Mouse (Mus musculus): ENCODE results near the gene 2300002M23Rik. TPM values are rescaled to one million over a fixed set of nuclear protein-coding genes. Genes with fewer than 3 reads are reported as not detected.

2300002M23Rik gene
- total RNA-seq, 2 experiments from 2014 or later: not detected

DNA sequence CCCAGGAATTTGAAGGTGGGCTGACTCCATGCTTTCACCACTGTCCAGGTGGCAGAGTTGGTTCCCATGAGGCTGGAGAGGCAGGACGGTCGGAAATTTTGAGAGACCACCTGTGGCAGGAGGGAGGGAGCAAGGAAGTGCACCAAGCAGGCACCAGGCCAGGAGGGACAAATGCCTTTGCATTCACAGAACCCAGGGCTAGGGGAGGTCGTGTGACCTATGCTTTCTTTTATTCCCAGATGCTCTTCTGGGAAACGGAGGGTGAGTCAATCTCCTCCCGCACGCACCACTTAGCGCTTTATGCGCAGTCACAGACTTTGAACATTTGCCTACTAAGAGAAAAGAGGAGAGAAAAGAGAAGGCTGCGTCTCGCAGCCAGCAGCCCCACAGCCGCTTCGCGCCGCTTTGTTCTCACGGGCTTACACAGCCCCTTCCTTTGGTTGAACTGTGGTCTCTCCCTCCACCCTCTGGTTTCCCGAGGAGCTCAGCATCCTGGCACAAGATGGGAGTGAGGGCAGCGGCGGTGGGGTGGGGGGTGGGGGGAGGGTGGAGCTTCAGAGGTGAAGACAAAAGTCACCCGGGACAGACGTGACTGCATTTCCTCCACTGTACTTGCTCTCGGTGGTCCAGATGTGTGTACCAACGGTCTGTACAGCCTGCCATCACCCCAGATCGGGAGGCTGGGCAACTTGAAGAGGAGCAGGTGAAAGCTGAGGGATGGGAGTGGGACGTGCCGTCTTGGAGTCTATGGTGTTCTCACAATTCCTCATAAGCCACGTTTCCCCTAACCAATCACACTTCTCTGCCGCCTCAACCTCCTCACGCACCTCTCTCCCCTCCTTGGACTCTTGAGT is 2.1 kb downstream of the 2300002M23Rik start:
- DNase-seq (ENCODE audit: low spot score in 2 of 2): no peak
- Histone ChIP-seq H3K27ac (no peak overlapping the region), H3K4me3 (no peak overlapping the region)
- TF ChIP-seq CTCF (conservative IDR thresholded peaks at IDR 0.05): no peak

DNA sequence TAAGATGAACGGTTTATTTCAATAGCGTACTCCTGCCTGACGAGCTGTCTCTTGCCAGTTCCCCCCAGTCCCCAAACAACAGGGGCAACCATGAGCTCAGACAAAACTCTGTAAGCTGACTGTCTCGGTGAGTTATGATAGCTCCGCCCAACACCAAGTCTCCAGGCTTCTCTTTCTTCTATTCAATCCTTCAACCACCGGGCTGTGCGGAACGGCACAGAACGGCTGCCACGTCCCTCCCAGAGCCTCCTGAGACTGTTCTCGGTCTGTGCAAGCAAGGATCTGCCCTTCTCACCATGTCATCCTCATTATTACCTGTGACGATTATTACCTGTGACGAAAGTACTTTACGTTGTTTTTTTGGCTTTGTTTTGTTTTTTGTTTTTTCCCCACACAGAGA is 3.6 kb downstream of the 2300002M23Rik start:
- no peak overlapping the region for H3K27ac ChIP-seq
- no peak overlapping the region for H3K4me3 ChIP-seq
- DNase-seq (ENCODE audit: low spot score in 2 of 2): no peak
- no peak for TF ChIP-seq CTCF (conservative IDR thresholded peaks at IDR 0.05)

DNA sequence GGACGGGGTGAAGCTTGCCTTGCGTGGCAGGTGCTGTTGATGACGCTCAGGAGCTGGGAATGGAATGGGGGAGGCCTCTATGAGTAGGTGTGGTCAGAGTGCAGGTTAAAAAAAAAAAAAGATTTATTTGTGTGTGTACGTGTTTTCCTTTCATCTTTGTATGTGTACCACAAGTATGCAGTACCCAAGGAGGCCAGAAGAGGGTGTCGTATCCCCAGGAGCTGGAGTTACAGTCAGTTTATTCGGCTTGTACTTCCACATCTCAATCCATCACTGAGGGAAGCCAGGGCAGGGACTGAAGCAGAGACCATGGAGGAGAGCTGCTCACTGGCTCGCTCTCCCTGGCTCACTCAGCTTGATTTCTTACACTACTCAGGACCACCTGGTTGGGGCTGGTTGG is 4.2 kb downstream of the 2300002M23Rik start:
- DNase-seq (ENCODE audit: low spot score in 2 of 2): no peak
- TF ChIP-seq CTCF (conservative IDR thresholded peaks at IDR 0.05): no peak; the same call in 1 of the 2 replicates
- H3K4me3 ChIP-seq: no peak overlapping the region
- H3K27ac ChIP-seq: no peak overlapping the region

DNA sequence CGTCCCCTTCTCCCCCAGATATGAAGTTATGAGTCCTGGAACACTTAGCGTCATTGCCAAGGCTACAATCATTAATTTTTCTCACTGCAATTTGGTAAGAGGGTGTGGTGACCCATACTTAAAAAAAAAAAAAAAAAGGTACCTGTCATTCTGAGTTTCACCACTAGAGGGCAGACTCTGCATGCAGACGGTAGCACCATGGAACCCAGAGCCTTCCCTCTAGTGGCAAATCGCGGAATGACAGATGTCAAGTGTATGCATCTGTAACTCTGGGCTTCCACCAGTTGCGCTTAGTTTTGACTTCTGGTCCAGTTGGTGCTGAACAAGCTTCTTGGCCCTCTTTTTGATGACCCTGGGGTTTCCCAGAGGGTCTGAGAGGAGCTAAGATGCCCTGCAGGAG is 11.0 kb downstream of the 2300002M23Rik start:
- TF ChIP-seq CTCF (conservative IDR thresholded peaks at IDR 0.05): peak; percentile 99
- no peak overlapping the region for H3K4me3 ChIP-seq
- no peak overlapping the region for H3K27ac ChIP-seq
- DNase-seq (ENCODE audit: low spot score in 2 of 2): peak; percentile 44 to 85

DNA sequence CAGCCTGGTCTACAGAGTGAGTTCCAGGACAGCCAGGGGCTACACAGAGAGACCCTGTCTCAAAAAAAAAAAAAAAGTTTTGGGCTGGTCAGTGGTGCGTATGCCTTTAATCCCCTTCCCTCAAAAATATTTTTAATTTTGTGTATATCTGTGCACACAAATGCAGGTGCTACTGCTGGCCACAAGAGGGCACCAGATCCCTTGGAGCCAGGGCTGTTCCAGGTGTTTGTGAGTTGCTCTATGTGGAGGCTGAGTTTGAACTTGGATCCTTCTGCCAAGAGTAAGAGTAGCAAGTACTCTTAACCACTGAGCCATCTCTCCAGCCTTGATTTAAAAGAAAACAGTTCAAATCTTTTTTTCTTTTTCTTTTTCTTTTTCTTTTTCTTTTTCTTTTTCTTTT is 15.7 kb downstream of the 2300002M23Rik start:
- no peak overlapping the region for H3K4me3 ChIP-seq
- TF ChIP-seq CTCF (conservative IDR thresholded peaks at IDR 0.05): peak; percentile 75
- DNase-seq (ENCODE audit: low spot score in 2 of 2): no peak
- no peak overlapping the region for H3K27ac ChIP-seq

DNA sequence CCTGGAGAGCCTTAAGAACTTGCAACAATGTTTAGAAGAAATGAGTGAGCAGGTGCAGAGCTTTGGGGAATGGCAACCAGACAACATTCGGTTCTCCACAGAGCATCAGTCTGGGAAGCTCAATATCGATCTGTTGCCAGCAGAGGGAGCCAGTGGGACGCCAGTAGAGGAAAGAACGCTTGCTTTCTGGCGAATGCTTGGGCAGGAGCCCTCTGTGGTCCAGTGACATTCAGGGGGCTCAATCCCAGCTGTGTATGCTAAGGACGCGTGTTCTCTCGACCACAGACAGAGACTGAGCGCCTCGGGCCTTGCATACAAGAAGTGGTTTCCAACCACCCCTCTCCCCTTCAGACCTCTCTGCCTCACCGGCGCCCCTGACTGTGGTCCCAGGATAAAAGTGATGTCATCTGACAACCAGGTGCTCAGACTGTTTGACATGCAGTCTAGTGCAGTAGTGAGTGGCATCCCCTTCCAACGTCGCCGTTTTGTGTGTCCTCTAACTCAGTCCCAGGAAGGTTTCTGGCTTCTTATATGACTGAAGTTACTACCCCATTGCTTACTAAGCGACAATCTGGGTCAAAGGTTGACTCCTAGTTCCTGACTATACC is 17.2 kb downstream of the 2300002M23Rik start:
- TF ChIP-seq CTCF (conservative IDR thresholded peaks at IDR 0.05): peak; percentile 98
- no peak overlapping the region for H3K4me3 ChIP-seq
- peak; percentile 75 to 87 for DNase-seq (ENCODE audit: low spot score in 2 of 2)
- H3K27ac ChIP-seq: no peak overlapping the region

DNA sequence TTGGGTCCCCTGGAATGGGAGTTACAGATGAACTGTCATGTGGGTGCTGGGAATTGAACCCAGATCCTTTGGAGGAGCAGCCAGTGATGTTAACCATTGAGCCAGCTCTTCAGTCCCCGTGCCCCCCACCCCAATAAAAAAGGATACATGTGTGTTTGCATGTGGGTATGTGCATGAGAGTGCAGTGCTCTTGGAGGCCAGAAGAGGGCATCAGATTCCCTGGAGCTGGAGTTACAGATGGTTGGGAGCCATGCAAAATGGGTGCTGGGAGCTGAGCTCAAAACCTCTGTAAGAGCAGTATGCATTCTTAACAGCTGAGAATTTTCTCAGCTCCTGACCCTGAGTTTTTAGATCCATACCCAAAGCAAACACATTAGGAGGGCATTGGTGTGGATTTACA is 20.0 kb downstream of the 2300002M23Rik start:
- no peak overlapping the region for H3K27ac ChIP-seq
- 0 out of 2 replicates have a peak, but pooled peaks have one; percentile 17 for TF ChIP-seq CTCF (conservative IDR thresholded peaks at IDR 0.05)
- DNase-seq (ENCODE audit: low spot score in 2 of 2): no peak
- no peak overlapping the region for H3K4me3 ChIP-seq

DNA sequence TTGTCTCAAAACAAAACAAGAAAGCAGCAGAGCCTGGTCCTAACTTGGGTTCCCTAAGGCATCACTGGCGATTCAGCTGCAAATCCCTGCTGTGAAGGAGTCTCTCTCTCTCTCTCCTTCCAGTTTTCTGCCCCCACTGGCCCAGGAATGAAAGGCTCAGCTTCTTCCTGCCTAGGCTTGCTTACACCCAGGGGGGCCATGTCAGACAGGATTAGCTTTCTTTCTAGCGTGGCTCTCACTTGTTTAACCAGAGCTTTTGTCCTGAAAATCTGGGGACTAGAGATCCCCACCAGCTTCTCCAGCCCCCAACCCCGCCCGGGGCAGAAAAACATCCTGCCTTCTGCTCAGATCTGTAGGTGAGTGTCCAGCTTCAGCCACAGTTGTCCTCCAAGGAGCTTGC is 21.1 kb downstream of the 2300002M23Rik start:
- no peak for DNase-seq (ENCODE audit: low spot score in 2 of 2)
- Histone ChIP-seq H3K27ac (no peak overlapping the region), H3K4me3 (no peak overlapping the region)
- TF ChIP-seq CTCF (conservative IDR thresholded peaks at IDR 0.05): no peak

DNA sequence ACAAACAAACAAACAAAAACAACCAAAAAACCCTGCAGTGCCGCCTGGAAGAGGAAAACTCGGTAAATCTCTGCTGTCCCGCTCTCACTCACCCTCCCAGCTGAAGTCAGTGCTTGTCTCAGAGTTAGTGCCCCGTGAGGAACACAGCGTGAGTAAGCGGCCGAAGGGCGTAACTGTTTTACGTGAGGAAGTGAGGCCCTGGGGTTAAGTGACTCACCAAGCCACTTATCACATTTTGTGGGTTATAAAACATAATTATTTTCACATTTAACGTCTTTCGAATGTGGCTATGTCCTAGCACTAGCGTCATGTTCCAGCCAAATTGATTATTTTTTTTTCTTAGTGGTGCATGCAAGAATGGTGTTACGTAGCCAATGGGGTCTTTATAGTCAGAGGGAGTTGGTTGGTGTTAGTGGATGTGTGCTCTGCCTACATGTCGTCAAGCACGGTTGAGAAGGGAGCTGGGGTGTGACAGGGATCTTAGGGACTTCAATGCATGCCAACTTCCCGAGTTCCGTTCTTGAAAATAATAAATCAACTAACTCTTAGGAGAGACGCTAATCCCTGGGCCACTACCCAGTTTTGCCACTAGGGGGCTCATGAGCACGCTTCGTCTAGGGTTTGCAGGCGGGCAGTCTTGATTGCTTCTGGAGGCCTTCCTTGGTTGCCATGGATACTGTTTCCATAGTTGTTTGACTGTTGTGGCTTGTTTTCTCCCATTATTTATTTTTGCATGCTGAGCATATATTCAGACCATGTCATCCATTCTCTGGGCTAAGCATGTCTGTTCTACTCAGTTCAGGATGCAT is 23.4 kb downstream of the 2300002M23Rik start:
- Histone ChIP-seq H3K4me3 (peak overlapping the region; percentile 37), H3K27ac (peak overlapping the region; percentile 67)
- peak; percentile 96 for TF ChIP-seq CTCF (conservative IDR thresholded peaks at IDR 0.05)
- DNase-seq (ENCODE audit: low spot score in 2 of 2): peak; percentile 75 to 86

DNA sequence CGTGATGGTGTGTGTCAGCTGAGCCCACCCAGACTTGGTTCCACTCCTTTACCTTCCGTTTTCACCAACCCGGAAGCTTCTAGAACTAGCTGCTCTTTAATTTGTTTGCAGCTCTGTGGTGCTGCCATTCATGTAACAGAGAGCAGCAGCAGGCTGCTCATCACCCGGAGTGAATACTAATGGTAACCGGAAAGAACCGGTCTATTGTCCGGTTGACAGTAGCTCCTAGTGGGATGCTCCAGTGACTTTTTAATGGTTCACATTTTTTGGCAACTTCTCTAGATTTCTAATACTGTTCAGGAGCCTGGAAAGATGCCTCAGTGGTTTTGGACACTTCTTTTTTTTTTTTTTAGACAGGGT is 23.9 kb downstream of the 2300002M23Rik start:
- H3K27ac ChIP-seq: peak overlapping the region; percentile 67
- DNase-seq (ENCODE audit: low spot score in 2 of 2): no peak
- H3K4me3 ChIP-seq: peak overlapping the region; percentile 37
- no peak for TF ChIP-seq CTCF (conservative IDR thresholded peaks at IDR 0.05)

DNA sequence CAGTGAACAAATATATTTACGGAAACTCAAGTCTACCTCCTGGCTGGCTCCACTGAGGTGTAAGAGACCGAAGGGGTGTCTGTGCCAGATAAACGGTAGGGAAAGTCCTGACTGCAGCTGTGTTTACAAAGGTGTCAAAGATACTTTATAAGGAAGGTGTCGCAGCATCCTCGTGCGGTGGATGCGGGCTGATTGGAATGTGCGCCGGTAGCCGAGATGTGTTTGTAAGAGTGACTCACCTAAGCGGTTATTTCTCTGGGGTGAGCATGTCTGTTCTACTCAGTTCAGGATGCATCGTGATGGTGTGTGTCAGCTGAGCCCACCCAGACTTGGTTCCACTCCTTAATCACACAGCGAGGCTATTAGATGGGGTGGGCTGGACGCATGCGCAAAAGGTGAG is 24.5 kb downstream of the 2300002M23Rik start:
- no peak for DNase-seq (ENCODE audit: low spot score in 2 of 2)
- Histone ChIP-seq H3K4me3 (no peak overlapping the region), H3K27ac (no peak overlapping the region)
- TF ChIP-seq CTCF (conservative IDR thresholded peaks at IDR 0.05): no peak

DNA sequence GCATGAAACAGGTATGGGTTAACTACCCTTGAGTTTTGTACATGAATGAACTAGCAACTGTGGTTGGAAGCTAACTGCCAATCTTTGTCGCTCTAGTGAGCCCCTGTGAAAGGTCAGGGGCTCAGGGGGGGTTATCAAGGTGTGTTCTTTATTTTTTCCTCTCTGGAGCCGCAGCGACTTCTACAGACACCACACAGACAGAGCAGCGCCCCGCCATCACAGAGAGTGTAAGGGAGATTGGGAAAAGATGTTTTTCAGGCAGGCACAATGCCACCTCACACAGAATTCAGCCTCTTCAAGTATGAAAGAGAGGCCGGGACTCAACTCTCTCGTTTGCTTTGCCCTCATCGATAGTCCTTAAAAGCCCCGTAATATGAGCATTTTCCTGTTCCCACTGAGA is 24.9 kb downstream of the 2300002M23Rik start:
- DNase-seq (ENCODE audit: low spot score in 2 of 2): no peak
- no peak for TF ChIP-seq CTCF (conservative IDR thresholded peaks at IDR 0.05)
- Histone ChIP-seq H3K4me3 (no peak overlapping the region), H3K27ac (no peak overlapping the region)

DNA sequence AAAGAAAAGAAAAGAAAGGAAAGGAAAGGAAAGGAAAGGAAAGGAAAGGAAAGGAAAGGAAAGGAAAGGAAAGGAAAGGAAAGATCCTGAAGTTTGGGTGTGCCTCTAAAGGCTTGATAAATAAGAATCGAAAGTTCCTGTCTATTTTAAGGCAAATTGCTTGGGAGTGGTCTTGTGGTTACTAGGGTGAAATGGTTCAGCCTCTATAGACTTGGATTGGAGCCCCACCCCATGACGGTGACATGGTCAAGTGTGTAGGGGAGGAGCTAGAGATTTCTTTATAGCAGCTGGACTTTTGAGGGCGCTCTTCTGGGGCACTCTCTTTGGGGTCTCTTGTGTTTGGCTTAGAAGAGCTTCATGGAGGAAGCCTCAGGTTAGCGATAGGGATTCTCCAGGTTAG is 26.5 kb downstream of the 2300002M23Rik start:
- H3K4me3 ChIP-seq: no peak overlapping the region
- no peak for DNase-seq (ENCODE audit: low spot score in 2 of 2)
- no peak for TF ChIP-seq CTCF (conservative IDR thresholded peaks at IDR 0.05)
- no peak overlapping the region for H3K27ac ChIP-seq

Data from layer of hippocampus, adult 2 months (tissue).